Mouse (Mus musculus) liver, postnatal 0 days (tissue): Measurements from ENCODE around the gene Nudt15.

ENCODE experiments used
- CTCF ChIP-seq: sonication (generic); IDR thresholded peaks from 2 replicates; pipeline ENCODE4 v1.5.1; 2016; ENCODE audit warnings: antibody characterized with exemption, low read depth
- EP300 ChIP-seq: IDR thresholded peaks from 2 replicates; pipeline ENCODE4 v1.6.1; 2016; ENCODE audit warnings: antibody characterized with exemption, low read depth, mild to moderate bottlenecking

- TF ChIP-seq CTCF, result no peak
- TF ChIP-seq EP300, result no peak
These were observed 5.2 kb upstream of the Nudt15 start for GRCm38 (mm10) chr14:73553122-73553696.
